Mouse (Mus musculus) cerebellum, adult 2 months (tissue): ENCODE data around the gene Rhoj. TPM values are rescaled to one million over a fixed set of nuclear protein-coding genes. Genes with fewer than 3 reads are reported as not detected.

ENCODE experiments used
- DNase-seq, 2 experiments: peaks; one replicate each; pipeline ENCODE4 v3.0.0; 2021
- H3K27ac ChIP-seq: fragments of 200-500 bp; 2 replicates; pipeline ENCODE4 v1.5.1; 2012; ENCODE audit warnings: low read length, control low read depth, inconsistent platforms; ENCODE audit not compliant: insufficient read depth
- H3K27me3 ChIP-seq: fragments of 200-500 bp; 2 replicates; pipeline ENCODE4 v1.6.1; 2012; ENCODE audit warnings: inconsistent platforms, mild to moderate bottlenecking, low read length, moderate library complexity; ENCODE audit not compliant: control insufficient read depth, insufficient read depth
- H3K4me1 ChIP-seq: fragments of 200-500 bp; 2 replicates; pipeline ENCODE4 v1.6.1; 2011; ENCODE audit warnings: low read length; ENCODE audit not compliant: control insufficient read depth, insufficient read depth
- H3K4me3 ChIP-seq: fragments of 200-500 bp; replicated peaks from 2 replicates; pipeline ENCODE3; 2011; ENCODE audit warnings: mild to moderate bottlenecking, low read depth, low read length, control low read depth; ENCODE audit not compliant: insufficient read depth
- CTCF ChIP-seq: fragments of 200-500 bp; IDR thresholded peaks from 2 replicates; pipeline ENCODE4 v1.5.1; 2011; ENCODE audit warnings: low read depth, mild to moderate bottlenecking, control low read depth, low read length, moderate library complexity, borderline replicate concordance; ENCODE audit not compliant: insufficient read depth
- POLR2A ChIP-seq: fragments of 200-500 bp; IDR thresholded peaks from 2 replicates; pipeline ENCODE4 v1.6.1; 2011; ENCODE audit warnings: low read length, control low read depth, borderline replicate concordance; ENCODE audit not compliant: insufficient read depth
- WGBS: fragments of 180-500 bp; shearing (Covaris S2); methylation state at CpG from one replicate; pipeline ENCODE4 v1.1.7; 2018; 5-methylcytosine and 5-hydroxymethylcytosine counted together
- polyA plus RNA-seq: library from polyadenylated mRNA; depleted of rRNA; stranded (reverse); fragments of >200 nt; gene quantifications from 2 replicates; pipeline ENCODE4 v1.2.3, GENCODE M21; 2012

Gene Rhoj
- polyA plus RNA-seq, 1 experiment, result 8.2 TPM

DNA sequence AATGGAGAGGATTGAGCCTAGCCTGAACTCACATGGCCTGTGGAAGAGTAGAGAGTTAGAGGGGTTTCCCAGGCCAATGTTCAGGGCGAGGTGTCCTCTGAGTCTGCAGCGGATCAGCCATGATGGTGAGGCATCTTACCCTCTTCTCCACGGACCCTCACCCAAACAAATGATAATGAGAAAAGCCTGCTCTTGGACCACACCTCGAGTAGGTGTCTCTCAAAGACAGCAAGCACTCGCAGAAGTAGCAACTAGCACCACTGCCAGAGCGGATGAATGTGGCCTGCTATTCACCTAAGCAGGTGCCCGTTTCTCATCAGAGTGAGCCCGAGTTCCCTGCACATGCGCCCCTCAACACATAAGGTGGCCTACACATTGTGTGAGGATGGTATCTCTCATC is 78.6 kb downstream of the Rhoj start:
- H3K27ac ChIP-seq, result no peak overlapping the region
- H3K4me1 ChIP-seq, result peaks cover 4% of the 10 kb centered on the region; the same call in 1 of the 2 replicates
- 93% methylated on average over 9 of the region's 9 CpGs for WGBS
- no peak for DNase-seq
- TF ChIP-seq POLR2A (no peak), CTCF (no peak)
- no peak overlapping the region for H3K4me3 ChIP-seq
- H3K27me3 ChIP-seq, result no peaks in the 10 kb centered on the region

DNA sequence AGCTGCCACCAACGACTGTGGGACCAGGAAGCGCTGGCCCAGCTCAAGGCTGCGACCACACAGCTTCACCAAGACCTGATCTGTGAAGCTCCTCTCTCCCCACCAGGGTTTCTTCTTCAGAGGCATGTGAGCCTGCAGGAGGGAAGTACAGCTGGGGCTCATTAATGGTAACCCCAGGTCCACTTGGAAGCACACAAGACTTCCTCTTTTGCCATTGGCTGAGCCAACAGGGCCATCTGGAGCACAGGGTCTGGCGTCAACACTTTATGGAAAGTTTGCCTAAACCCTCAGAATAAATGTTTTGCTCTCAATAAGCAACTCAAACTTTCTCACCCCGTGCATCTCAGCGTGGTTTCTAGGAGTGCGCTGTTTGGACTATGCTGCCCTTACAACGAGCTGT is 79.0 kb downstream of the Rhoj start:
- 66% methylated on average over 8 of the region's 8 CpGs for WGBS
- TF ChIP-seq CTCF, result no peak
- TF ChIP-seq POLR2A, result no peak

DNA sequence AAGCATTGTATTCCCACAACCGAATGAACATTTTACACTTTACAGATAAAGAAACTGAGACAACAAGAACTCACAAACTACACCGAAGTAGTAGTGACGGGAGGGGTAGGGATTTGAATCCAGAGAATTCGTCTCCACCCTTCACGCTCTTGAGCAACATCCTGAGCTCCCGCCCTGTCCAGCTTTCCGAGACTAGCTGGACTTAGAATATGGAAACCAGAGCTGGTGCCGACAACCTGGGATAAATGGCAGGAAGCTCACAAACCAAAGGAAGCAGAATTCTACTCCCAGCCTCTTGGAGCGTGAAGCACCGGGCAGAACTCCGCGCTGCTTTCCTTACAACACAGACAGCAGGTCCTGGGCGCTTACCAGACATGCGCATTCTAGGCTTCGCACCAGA is 79.7 kb downstream of the Rhoj start:
- H3K4me1 ChIP-seq, result peaks cover 4% of the 10 kb centered on the region; the same call in 1 of the 2 replicates
- TF ChIP-seq POLR2A (no peak), CTCF (no peak)
- H3K27ac ChIP-seq, result no peak overlapping the region
- 97% methylated on average over 15 of the region's 15 CpGs for WGBS
- DNase-seq, result no peak
- H3K27me3 ChIP-seq, result no peaks in the 10 kb centered on the region
- H3K4me3 ChIP-seq, result no peak overlapping the region

More for the DNA sequence above, 79.0 kb downstream of the Rhoj start:
- Histone ChIP-seq H3K4me3 (no peak overlapping the region), H3K27ac (no peak overlapping the region), H3K27me3 (no peaks in the 10 kb centered on the region), H3K4me1 (peaks cover 4% of the 10 kb centered on the region; the same call in 1 of the 2 replicates)
- no peak for DNase-seq

DNA sequence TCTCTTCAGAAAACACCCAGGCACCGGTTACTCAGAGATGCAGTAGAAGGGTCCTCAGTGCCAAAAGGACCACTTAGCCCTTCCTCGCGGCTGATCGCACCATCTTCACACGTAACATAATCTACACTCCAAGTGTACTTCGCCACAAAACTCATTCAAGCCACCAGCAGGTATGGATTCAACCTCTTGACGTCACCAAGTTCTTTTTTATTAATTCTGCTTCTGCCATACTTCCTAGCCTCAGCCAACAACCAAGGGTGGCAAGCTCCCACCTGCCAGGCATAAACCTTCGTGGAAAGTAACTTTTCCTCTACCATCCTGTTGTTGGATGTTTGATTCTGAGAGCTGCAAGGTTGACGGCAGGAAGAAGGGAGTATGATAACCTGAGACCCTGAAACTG is 80.4 kb downstream of the Rhoj start:
- Histone ChIP-seq H3K27me3 (no peaks in the 10 kb centered on the region), H3K4me1 (peaks cover 4% of the 10 kb centered on the region; the same call in 1 of the 2 replicates), H3K27ac (no peak overlapping the region), H3K4me3 (no peak overlapping the region)
- DNase-seq, result no peak
- WGBS, result 97% methylated on average over 9 of the region's 9 CpGs
- TF ChIP-seq CTCF (no peak), POLR2A (no peak)

DNA sequence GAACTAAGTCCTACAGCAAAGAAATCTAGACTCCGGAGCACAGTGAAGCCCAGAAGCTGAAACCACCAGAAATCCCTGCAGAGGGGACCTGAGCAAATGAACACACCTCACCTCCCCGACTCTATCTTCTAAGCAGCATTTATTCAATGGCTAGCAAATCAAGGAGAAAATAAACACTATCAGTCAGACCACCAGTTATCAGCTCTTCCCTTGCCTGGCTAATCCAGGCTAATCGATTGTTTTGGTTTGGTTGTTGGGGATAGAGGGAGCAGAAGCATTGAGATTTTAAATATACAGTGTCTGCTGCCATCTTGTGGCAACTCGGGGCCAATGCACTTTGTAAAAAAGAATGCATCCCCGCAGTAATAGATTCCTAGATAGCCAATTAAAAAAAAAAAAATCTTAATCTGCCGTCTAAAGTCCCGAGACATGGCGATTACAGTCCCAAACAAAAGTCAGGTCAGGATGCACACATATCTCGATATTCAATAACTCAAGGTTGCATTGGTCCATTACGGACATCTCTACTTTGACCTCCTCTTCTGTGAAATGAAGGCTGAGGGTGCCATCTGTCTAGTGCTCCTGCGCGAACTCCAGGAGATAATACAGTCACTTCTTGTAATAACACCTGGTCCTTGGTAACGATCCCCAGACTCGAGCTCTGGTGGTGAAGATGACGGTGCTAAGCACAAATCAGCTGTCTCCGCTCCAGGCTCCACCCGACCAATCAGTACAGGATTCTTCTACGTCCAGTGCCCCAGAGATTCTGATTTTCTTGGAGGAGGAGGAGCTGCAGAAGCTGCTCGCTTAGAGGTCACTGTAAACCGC is 81.4 kb downstream of the Rhoj start:
- Histone ChIP-seq H3K27ac (no peak overlapping the region), H3K4me1 (peaks cover 4% of the 10 kb centered on the region; the same call in 1 of the 2 replicates), H3K27me3 (no peaks in the 10 kb centered on the region), H3K4me3 (no peak overlapping the region)
- 29% methylated on average over 20 of the region's 20 CpGs for WGBS
- peak; percentile 32; the same call in 1 of the 2 replicates for TF ChIP-seq CTCF
- no peak for TF ChIP-seq POLR2A
- peak; percentile 38 to 60 for DNase-seq

DNA sequence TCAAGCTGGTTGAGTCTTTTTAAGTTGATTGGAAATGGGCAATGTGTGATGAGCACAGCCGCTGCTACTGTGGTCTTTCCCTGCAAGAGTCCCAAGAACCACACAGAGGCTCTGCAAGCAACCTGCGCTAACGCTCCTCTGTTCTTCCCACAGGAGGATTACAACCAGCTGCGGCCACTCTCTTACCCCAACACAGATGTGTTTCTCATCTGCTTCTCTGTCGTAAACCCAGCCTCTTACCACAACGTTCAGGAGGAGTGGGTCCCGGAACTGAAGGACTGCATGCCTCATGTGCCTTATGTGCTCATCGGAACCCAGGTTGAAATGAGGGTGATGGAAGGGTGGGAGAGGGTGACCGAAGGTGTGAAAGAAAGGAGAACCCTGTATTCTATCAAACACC is 83.4 kb downstream of the Rhoj start:
- H3K27ac ChIP-seq, result no peak overlapping the region
- peaks cover 4% of the 10 kb centered on the region; the same call in 1 of the 2 replicates for H3K4me1 ChIP-seq
- DNase-seq, result no peak
- 92% methylated on average over 9 of the region's 9 CpGs for WGBS
- TF ChIP-seq CTCF, result no peak
- no peak for TF ChIP-seq POLR2A
- no peaks in the 10 kb centered on the region for H3K27me3 ChIP-seq
- H3K4me3 ChIP-seq, result no peak overlapping the region

DNA sequence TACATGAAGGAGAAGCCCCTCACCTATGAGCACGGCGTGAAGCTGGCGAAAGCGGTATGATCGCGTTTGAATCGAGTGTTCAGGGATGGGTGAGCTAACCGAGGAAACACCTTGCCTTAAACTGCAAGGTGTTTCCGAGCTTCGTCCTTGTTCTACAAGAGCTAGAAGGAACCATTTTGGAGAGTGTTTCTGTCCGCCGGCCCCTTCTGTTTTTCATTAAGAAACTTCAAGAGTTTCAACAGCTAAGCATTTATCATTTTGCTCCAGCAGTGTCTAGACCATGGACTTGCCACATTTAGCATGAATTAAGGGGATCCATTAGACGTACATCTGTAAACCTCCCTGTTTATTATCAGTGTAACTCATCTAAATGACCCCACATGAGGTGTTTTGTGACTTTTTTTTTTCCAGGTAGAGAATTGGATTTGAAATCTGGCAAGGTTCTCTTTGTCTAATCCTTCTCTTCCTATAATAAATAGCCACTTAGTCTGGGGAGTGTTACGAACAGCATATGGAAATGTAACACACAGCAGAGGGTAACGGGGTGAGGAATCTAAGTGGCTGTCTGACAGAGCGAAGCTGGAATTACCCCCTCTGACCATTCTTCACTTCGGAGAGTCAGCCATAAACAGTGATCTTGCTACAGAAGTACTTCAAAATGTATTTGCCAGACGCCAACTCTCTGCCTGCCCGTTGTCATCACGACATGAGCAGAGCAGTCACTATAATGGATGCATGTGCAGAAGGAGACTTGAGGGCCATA is 86.1 kb downstream of the Rhoj start:
- no peaks in the 10 kb centered on the region for H3K27me3 ChIP-seq
- no peak overlapping the region for H3K4me3 ChIP-seq
- no peak overlapping the region for H3K27ac ChIP-seq
- no peak for DNase-seq
- 91% methylated on average over 20 of the region's 20 CpGs for WGBS
- TF ChIP-seq CTCF, result no peak
- no peak for TF ChIP-seq POLR2A
- no peaks in the 10 kb centered on the region for H3K4me1 ChIP-seq

DNA sequence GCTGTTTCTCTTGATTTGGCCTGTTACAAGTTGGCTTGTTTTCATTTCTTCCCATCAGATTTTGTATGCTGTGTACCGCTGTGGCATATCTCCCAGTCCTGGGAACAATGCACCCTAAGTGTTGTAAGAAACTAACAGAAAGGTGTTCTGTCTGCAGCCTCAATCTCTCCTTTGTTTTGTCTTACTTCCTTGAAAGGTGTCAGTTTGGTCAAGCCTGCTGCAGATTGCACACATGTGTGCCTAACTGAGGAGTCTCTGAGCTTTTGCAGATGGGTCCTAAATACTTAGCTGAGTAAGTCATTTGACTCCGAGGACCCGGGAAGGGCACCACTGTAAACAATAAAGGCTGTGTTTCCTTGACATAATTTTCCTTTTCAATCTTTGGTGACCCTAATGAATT is 88.5 kb downstream of the Rhoj start:
- 70% methylated on average over 3 of the region's 3 CpGs for WGBS
- Histone ChIP-seq H3K27ac (no peak overlapping the region), H3K4me1 (no peaks in the 10 kb centered on the region), H3K27me3 (no peaks in the 10 kb centered on the region), H3K4me3 (no peak overlapping the region)
- no peak for TF ChIP-seq CTCF
- no peak for TF ChIP-seq POLR2A
- DNase-seq, result no peak
